Mouse (Mus musculus) liver, embryonic 14.5 days (tissue): Measurements from ENCODE around the gene Erbb2.

Experiments used
- CTCF ChIP-seq: IDR thresholded peaks from 2 replicates; pipeline ENCODE4 v1.5.1; 2016; ENCODE audit warnings: antibody characterized with exemption, low read depth, control low read depth
- EP300 ChIP-seq: IDR thresholded peaks from 2 replicates; pipeline ENCODE4 v1.6.1; 2016; ENCODE audit warnings: antibody characterized with exemption, low read depth

GRCm38 (mm10) chr11:98448191-98448790 is 36.0 kb downstream of the Erbb2 start:
- TF ChIP-seq CTCF (no peak), EP300 (no peak)
